Mouse (Mus musculus) heart, embryonic 13.5 days (tissue): ENCODE results near the gene Lmx1b. TPM values are rescaled to one million over a fixed set of nuclear protein-coding genes. Genes with fewer than 3 reads are reported as not detected.

Experiments
- ATAC-seq: fragments of 200-750 bp; cut with Nextera tagmentation; 2 replicates; pipeline ENCODE4 v1.8.0; 2017; ENCODE audit warnings: moderate TSS enrichment; ENCODE audit not compliant: insufficient number of reproducible peaks, low FRiP score, low TSS enrichment; ENCODE audit errors: extremely low read depth
- H3K27ac ChIP-seq: fragments of 300-500 bp; sonication (generic); replicated peaks from 2 replicates; pipeline ENCODE4 v1.5.1; 2015; ENCODE audit warnings: moderate library complexity, mild to moderate bottlenecking, inconsistent platforms
- H3K27me3 ChIP-seq: fragments of 300-500 bp; sonication (generic); replicated peaks from 2 replicates; pipeline ENCODE4 v1.6.1; 2015; ENCODE audit warnings: mild to moderate bottlenecking, inconsistent platforms
- H3K36me3 ChIP-seq: fragments of 300-500 bp; sonication (generic); 2 replicates; pipeline ENCODE4 v1.6.1; 2015; ENCODE audit warnings: mild to moderate bottlenecking, inconsistent platforms
- H3K4me1 ChIP-seq: fragments of 300-500 bp; sonication (generic); 2 replicates; pipeline ENCODE4 v1.6.1; 2015; ENCODE audit warnings: inconsistent platforms
- H3K4me2 ChIP-seq: fragments of 300-500 bp; sonication (generic); 2 replicates; pipeline ENCODE4 v1.6.1; 2015; ENCODE audit warnings: inconsistent platforms, mild to moderate bottlenecking, moderate library complexity
- H3K4me3 ChIP-seq: fragments of 300-500 bp; sonication (generic); 2 replicates; pipeline ENCODE4 v1.5.1; 2015; ENCODE audit warnings: moderate library complexity, mild to moderate bottlenecking, inconsistent platforms
- H3K9ac ChIP-seq: fragments of 300-500 bp; sonication (generic); 2 replicates; pipeline ENCODE4 v1.6.1; 2015; ENCODE audit warnings: inconsistent platforms, mild to moderate bottlenecking, moderate library complexity
- H3K9me3 ChIP-seq: fragments of 300-500 bp; sonication (generic); 2 replicates; pipeline ENCODE4 v1.6.1; 2016; ENCODE audit warnings: inconsistent platforms
- WGBS: fragments of 180-500 bp; shearing (Covaris S2); methylation state at CpG from one replicate; pipeline ENCODE4 v1.1.7; 2015; ENCODE audit warnings: mixed read lengths; 5-methylcytosine and 5-hydroxymethylcytosine counted together
- polyA plus RNA-seq: library from polyadenylated mRNA; unstranded; fragments of >200 nt; fragmentation: Nextera tagmentation; extraction: Ambion mirVana; gene quantifications from 2 replicates; pipeline ENCODE4 v1.2.1, GENCODE M21; 2015

The Lmx1b gene
- polyA plus RNA-seq, 1 experiment from 2014 or later: not detected

GRCm38 (mm10) chr2:33665363-33666058, 25.2 kb upstream of the Lmx1b start:
- WGBS: 12% methylated on average over 13 of the region's 13 CpGs
- no peaks in the 10 kb centered on the region for H3K36me3 ChIP-seq
- H3K9ac ChIP-seq: no peak overlapping the region
- peak overlapping the region; percentile 33 for H3K4me2 ChIP-seq
- H3K9me3 ChIP-seq: no peaks in the 10 kb centered on the region
- peaks cover 22% of the 10 kb centered on the region for H3K27me3 ChIP-seq
- ATAC-seq: peak; percentile 37; the same call in 1 of the 2 replicates
- H3K27ac ChIP-seq: no peak overlapping the region; the same call in 1 of the 2 replicates
- H3K4me1 ChIP-seq: peaks cover 23% of the 10 kb centered on the region
- no peak overlapping the region for H3K4me3 ChIP-seq

GRCm38 (mm10) chr2:33664661-33665060, 24.4 kb upstream of the Lmx1b start:
- Histone ChIP-seq H3K27ac (no peak overlapping the region), H3K27me3 (peaks cover 22% of the 10 kb centered on the region), H3K4me2 (no peak overlapping the region), H3K9ac (no peak overlapping the region), H3K36me3 (no peaks in the 10 kb centered on the region), H3K4me1 (peaks cover 23% of the 10 kb centered on the region), H3K4me3 (no peak overlapping the region), H3K9me3 (no peaks in the 10 kb centered on the region)
- ATAC-seq: no peak
- 77% methylated on average over 4 of the region's 4 CpGs for WGBS

GRCm38 (mm10) chr2:33659288-33659629, 18.9 kb upstream of the Lmx1b start:
- peaks cover 4% of the 10 kb centered on the region for H3K4me1 ChIP-seq
- H3K9me3 ChIP-seq: no peaks in the 10 kb centered on the region
- peak overlapping the region; percentile 29 for H3K4me3 ChIP-seq
- peak overlapping the region; percentile 48; the same call in 1 of the 2 replicates for H3K9ac ChIP-seq
- no peak for ATAC-seq
- peak overlapping the region; percentile 61 for H3K4me2 ChIP-seq
- WGBS: 6% methylated on average over 7 of the region's 7 CpGs
- H3K27me3 ChIP-seq: peaks cover 4% of the 10 kb centered on the region; the same call in 1 of the 2 replicates
- H3K27ac ChIP-seq: no peak overlapping the region
- H3K36me3 ChIP-seq: no peaks in the 10 kb centered on the region

- 44% methylated on average over 12 of the region's 12 CpGs for WGBS
- Histone ChIP-seq H3K9me3 (no peaks in the 10 kb centered on the region), H3K4me1 (peaks cover 4% of the 10 kb centered on the region), H3K4me2 (peak overlapping the region; percentile 61), H3K9ac (peak overlapping the region; percentile 48; the same call in 1 of the 2 replicates), H3K27ac (no peak overlapping the region), H3K27me3 (peaks cover 4% of the 10 kb centered on the region; the same call in 1 of the 2 replicates), H3K4me3 (peak overlapping the region; percentile 29), H3K36me3 (no peaks in the 10 kb centered on the region)
- ATAC-seq: no peak
Observed at GRCm38 (mm10) chr2:33658602-33659287, 18.4 kb upstream of the Lmx1b start.

GRCm38 (mm10) chr2:33652517-33653198, 12.3 kb upstream of the Lmx1b start:
- Histone ChIP-seq H3K27me3 (peaks cover 46% of the 10 kb centered on the region), H3K4me3 (no peak overlapping the region), H3K9ac (no peak overlapping the region), H3K4me1 (peaks cover 6% of the 10 kb centered on the region), H3K36me3 (no peaks in the 10 kb centered on the region), H3K9me3 (no peaks in the 10 kb centered on the region), H3K4me2 (no peak overlapping the region), H3K27ac (no peak overlapping the region)
- WGBS: 67% methylated on average over 22 of the region's 22 CpGs
- ATAC-seq: no peak

GRCm38 (mm10) chr2:33649371-33649770, 9.1 kb upstream of the Lmx1b start:
- no peak overlapping the region for H3K4me3 ChIP-seq
- no peak overlapping the region for H3K9ac ChIP-seq
- no peak for ATAC-seq
- no peak overlapping the region for H3K4me2 ChIP-seq
- H3K9me3 ChIP-seq: no peaks in the 10 kb centered on the region
- no peak overlapping the region for H3K27ac ChIP-seq
- H3K36me3 ChIP-seq: no peaks in the 10 kb centered on the region
- H3K4me1 ChIP-seq: peaks cover 6% of the 10 kb centered on the region
- peaks cover 75% of the 10 kb centered on the region for H3K27me3 ChIP-seq
- WGBS: 38% methylated on average over 3 of the region's 3 CpGs

GRCm38 (mm10) chr2:33648894-33649293, 8.6 kb upstream of the Lmx1b start:
- Histone ChIP-seq H3K9me3 (no peaks in the 10 kb centered on the region), H3K27ac (no peak overlapping the region), H3K4me1 (peaks cover 6% of the 10 kb centered on the region), H3K4me2 (no peak overlapping the region), H3K36me3 (no peaks in the 10 kb centered on the region), H3K4me3 (no peak overlapping the region), H3K9ac (no peak overlapping the region), H3K27me3 (peaks cover 80% of the 10 kb centered on the region)
- no peak for ATAC-seq
- WGBS: 18% methylated on average over 4 of the region's 4 CpGs

- Histone ChIP-seq H3K4me1 (peaks cover 21% of the 10 kb centered on the region), H3K36me3 (no peaks in the 10 kb centered on the region), H3K27me3 (peaks cover 94% of the 10 kb centered on the region), H3K27ac (no peak overlapping the region), H3K4me2 (no peak overlapping the region), H3K9ac (no peak overlapping the region), H3K9me3 (no peaks in the 10 kb centered on the region), H3K4me3 (no peak overlapping the region)
- WGBS: 4% methylated on average over 3 of the region's 3 CpGs
- no peak for ATAC-seq
Observed at GRCm38 (mm10) chr2:33646283-33646550, 5.9 kb upstream of the Lmx1b start.

GRCm38 (mm10) chr2:33645538-33646282, 5.4 kb upstream of the Lmx1b start:
- no peak overlapping the region for H3K9ac ChIP-seq
- H3K9me3 ChIP-seq: no peaks in the 10 kb centered on the region
- no peaks in the 10 kb centered on the region for H3K36me3 ChIP-seq
- H3K4me3 ChIP-seq: no peak overlapping the region
- ATAC-seq: no peak
- no peak overlapping the region for H3K27ac ChIP-seq
- peaks cover 26% of the 10 kb centered on the region for H3K4me1 ChIP-seq
- WGBS: 4% methylated on average over 15 of the region's 15 CpGs
- no peak overlapping the region for H3K4me2 ChIP-seq
- H3K27me3 ChIP-seq: peaks cover 98% of the 10 kb centered on the region

GRCm38 (mm10) chr2:33643721-33644713, 3.7 kb upstream of the Lmx1b start:
- Histone ChIP-seq H3K9me3 (no peaks in the 10 kb centered on the region), H3K36me3 (no peaks in the 10 kb centered on the region), H3K4me3 (0 out of 2 replicates have a peak overlapping the region, but pooled peaks have one; percentile 1), H3K4me2 (no peak overlapping the region), H3K27me3 (peaks cover 99% of the 10 kb centered on the region), H3K27ac (no peak overlapping the region), H3K4me1 (peaks cover 36% of the 10 kb centered on the region), H3K9ac (no peak overlapping the region)
- WGBS: 6% methylated on average over 50 of the region's 50 CpGs
- no peak for ATAC-seq
